Mouse (Mus musculus) megakaryocyte, adult 5-6 weeks (primary cell): ENCODE measurements around the gene Epb41l1. TPM values are rescaled to one million over a fixed set of nuclear protein-coding genes. Genes with fewer than 3 reads are reported as not detected.
A peak's percentile ranks its signal among the peaks of the same experiment; 100 is the strongest.

ENCODE experiments used
- ATAC-seq: 2 replicates; pipeline ENCODE4 v1.8.0; 2016; ENCODE audit warnings: mild to moderate bottlenecking, inconsistent platforms; ENCODE audit not compliant: poor library complexity, severe bottlenecking
- total RNA-seq, 2 experiments: library from RNA; stranded (forward) in 1 of 2; stranded (reverse) in 1 of 2; fragments of 153-499, 151-499 nt in 1 of 2; fragments of 221-1000, 200-1000 nt in 1 of 2; gene quantifications; 2 replicates each; pipeline versions ENCODE4 v1.2.3 to v1.2.4; 2015 to 2017

Gene Epb41l1
- total RNA-seq, 2 experiments from 2014 or later: 0.48 to 0.98 TPM

DNA sequence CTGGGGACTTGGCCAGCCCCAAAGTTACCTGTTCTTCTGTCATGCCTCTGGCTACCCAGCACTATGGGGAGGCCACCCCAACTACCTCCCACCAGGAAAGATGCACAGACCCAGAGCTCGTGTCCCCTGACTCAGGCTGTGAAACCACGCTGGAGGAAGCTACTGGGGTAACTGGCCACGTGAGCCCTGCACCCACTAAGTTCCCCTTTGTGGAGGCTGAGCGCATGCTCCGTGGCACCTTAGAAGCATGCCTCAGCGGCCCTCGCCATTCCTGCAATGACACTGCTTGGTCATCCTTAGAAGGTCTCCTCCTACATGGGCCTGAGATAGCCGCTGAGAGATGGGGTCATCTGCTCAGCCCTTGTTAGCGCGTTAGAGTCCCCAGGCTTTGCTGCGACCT lies 102.3 kb downstream of the Epb41l1 start:
- peak; percentile 88 for ATAC-seq

DNA sequence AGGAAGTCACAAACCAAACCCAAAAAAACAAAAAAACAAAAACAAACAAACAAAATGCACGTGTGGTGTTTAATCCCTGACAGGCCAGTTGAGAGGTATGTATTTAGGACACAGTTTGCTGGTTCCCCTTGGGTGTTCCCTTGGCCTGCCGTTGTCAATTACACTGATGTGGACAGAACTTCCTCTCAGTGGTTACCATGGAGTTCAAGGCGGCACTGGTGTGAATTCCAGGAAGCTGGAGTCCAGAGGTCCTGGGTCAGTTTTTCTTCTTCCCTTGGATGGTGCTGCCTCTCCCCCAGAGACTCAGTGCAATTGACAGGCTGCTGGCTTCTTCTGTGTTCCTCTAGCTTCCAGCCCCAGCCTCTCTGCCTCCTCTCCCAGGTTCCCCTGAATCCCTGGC lies 103.4 kb downstream of the Epb41l1 start:
- peak; percentile 49 for ATAC-seq

DNA sequence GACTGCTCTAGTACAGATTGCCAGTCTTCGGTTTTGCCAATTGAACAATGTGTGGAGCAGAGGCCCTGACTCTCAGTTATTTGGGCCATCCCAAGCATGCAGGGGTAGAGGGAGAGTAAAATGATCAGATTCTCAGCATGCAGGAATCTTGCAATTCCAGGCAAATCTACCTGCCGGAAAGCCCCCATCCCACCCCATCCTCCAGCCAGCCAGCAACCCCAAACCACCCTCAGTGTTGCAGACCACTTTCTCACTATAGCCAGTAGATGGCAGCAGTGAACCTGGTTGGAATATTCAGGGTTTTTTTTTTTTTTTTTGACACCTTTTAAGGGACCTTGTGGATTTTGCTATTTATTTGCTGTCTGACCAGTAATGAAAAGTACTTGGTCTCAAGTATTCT lies 109.0 kb downstream of the Epb41l1 start:
- no peak for ATAC-seq

- ATAC-seq: no peak
These were observed 112.5 kb downstream of the Epb41l1 start for GRCm38 (mm10) chr2:156533160-156533559.

GRCm38 (mm10) chr2:156538817-156539555 lies 118.3 kb downstream of the Epb41l1 start:
- ATAC-seq: no peak

DNA sequence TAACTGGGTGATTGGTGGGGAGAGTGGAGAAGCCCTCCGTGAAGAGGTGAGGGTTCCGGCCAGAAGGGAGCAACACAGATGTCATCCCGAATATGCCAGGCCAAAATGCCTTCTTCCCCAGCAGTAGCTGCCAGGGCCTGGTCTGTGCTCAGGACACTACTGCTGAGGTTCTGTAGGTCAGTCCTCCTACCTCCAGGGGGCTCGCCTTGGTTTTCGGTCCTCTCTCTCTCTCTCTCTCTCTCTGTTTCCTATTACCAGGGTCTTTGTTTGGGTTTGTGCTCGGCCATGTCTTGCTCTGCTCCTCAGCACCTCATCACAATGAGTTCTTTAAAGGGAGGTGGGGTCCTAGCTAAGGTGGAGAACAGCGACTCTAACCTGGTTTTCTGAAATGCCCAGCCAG lies 120.3 kb downstream of the Epb41l1 start:
- no peak for ATAC-seq

GRCm38 (mm10) chr2:156542410-156542809 lies 121.7 kb downstream of the Epb41l1 start:
- no peak for ATAC-seq

DNA sequence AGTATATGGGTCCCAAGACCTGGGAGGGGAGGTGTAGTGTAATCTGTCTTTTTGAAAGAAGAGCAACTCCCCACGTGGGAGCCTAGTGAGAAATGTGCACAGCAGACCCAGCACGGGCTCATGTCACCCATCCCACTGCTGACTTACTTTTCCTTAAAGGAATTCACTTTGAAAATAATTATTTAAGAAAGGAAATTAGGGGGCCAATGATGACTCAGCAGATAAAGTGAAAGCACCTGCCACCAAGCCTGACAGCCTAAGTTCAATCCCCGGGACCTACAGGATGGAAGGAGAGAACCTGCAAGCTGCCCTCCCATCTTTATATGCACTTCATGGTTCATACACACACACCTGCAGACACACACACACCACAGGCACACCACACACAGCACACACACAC lies 123.1 kb downstream of the Epb41l1 start:
- no peak for ATAC-seq

- ATAC-seq: peak; percentile 99
These were observed 126.6 kb downstream of the Epb41l1 start, which contains the start of gene Aar2 for GRCm38 (mm10) chr2:156547123-156547891. TSS of gene Aar2 (plus strand) at chr2:156547584.

- ATAC-seq: no peak
These were observed 131.7 kb downstream of the Epb41l1 start for GRCm38 (mm10) chr2:156552421-156552820.

GRCm38 (mm10) chr2:156561808-156562207 lies 141.1 kb downstream of the Epb41l1 start:
- no peak for ATAC-seq

DNA sequence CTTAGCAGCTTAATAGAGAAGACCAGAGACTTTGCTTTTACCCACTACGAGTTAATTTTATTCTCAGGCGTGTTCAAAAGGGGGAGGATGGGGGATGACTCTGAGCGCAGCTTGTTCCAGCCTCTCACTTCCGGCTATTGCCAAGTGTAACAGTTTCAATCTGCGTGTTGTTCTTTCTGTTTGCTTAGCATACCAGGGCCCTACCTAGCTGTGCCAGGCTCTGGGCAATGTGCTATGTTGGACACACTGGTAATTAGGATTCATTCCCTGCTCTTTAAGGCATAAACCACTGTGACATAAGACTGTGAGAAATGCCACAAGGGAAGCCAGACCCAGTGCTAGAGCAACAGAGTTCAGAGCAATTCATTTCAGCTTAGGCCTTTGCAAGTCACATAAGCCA lies 142.8 kb downstream of the Epb41l1 start:
- no peak for ATAC-seq

GRCm38 (mm10) chr2:156566512-156566911 lies 145.8 kb downstream of the Epb41l1 start:
- no peak for ATAC-seq

DNA sequence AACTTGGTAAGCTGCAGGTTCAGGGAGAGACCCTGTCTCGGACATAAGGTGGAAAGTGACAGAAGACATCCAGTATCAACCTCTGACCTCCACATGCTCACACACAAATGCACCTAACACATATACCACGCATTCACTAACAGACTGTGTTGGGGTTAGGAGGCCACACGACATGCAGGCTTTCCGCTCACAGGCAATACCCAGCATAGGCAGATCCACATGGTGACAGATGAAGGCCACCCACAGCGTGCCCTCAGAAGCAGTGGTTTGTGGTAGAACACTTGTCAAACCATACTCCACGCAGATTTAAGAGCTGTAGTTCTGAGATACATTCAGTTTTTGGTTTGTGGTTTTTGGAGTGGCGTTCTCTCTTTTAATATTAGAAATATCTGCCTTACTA lies 147.9 kb downstream of the Epb41l1 start:
- no peak for ATAC-seq

- no peak for ATAC-seq
These were observed 148.6 kb downstream of the Epb41l1 start for GRCm38 (mm10) chr2:156569261-156569660.

DNA sequence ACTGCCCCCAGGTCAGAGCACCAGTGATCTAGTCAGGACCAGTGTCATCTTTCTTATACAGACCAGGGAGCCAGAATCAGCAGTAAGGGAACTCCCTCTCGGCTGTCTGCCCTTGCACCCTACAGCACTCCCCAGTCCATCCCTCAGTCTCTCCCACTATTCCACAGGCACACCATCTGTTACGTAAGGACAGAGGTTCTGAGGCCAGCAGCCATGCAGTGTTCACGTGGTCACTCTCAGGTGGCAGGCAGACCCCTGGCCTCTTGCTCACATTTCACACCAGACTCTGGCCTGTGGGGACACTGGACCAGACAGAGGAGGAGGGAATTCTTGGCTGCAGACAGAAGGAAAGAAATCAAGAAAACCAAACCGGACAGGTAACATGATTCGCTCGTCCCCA lies 150.8 kb downstream of the Epb41l1 start:
- ATAC-seq: no peak

DNA sequence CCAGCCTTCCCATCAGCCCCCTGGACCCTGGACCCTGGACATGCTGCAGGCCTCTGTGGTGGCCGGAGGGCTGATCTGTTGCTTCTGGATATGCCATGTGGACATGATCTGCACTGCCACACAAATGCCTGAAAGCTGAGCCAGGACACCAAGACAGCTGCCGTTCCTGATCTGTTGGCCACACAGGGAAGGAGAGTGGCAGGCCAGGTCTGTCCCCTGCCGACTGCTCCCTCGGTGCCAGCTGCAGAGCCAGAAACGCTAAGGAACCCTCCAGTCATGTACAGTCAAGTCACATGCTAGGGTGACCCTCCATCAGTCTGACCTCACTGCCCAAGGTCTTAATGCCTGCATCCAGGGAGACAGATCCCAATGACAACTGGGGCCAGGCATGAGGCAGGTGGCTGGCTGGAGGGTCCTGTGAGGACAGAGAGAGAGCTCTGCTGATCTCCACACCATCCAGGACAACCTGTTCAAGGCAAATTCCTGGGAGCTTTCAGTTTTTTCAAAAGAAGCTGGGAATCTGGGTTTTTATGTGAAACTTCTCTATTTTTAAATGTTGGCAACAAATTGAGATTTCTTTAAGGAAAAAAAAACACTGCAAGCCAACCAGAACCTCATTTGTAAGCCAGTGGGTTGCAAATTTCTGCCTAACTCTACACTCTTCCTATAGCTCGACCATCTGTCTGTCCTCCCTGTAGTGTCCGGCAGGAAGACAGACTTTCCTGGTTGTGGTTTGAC lies 156.3 kb downstream of the Epb41l1 start:
- ATAC-seq: no peak

GRCm38 (mm10) chr2:156580507-156580906 lies 159.8 kb downstream of the Epb41l1 start:
- ATAC-seq: no peak

DNA sequence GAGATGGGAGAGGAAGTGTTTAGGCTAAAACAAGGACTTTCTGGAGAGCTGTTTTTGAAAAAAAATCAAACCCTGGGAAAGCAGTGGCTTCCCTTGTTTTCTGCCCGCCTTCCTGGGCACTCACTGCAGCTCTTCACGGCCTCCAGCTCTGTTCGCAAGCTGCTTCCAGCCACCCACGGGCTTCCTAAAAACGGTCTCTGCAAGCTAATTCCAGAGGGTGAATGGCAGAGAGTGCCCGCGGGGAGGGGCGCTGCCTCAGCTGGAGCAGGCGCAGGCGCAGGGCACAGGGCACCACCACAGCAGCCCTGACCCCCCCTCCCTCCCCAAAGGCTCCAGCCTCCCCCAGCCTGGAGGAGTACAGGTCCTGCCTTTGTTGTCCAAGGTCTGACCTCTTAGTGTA lies 160.5 kb downstream of the Epb41l1 start:
- no peak for ATAC-seq

- ATAC-seq: no peak
These were observed 162.2 kb downstream of the Epb41l1 start for GRCm38 (mm10) chr2:156582887-156583286.

DNA sequence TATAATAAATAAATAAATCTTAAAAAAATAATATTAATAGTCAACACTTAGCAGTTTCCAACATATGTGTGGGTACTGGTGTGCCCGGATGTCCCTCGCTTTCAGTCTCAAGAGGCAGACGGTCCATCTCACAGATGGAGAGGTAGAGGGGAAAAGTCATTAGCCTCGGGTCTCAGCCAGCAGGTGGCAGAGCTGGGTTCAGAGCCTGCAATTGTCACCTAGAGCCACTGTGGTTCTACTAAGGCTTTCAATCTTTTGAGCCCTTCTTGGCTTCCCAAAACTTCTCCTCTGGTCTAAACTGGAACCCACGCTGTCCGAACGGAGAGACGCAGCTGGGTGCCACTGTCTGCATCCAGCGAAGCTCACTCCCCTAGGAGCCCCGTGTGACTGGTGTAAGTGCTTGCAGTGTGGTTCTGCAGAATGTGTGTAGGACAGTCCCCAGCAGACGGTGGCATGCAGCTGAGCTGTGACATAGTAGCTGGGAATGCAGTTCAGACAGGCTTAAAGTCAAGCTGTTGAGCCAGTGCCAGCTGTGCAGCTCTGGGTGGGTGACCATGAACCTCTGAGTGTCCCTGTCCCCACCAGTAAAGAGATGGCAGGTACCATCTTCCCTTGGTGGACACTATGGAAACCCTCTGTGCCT lies 163.6 kb downstream of the Epb41l1 start:
- ATAC-seq: no peak
